Mouse (Mus musculus): ENCODE measurements at regions not wholly inside any gene's neighbourhood (a gene's known extent, or its start where the extent isn't known, plus 50 kb on each side); places are given as distances from the start of the nearest gene placed in this dataset.
"Not testable (repeated sequence)": the region's sequence is repeated elsewhere in the genome, so short reads cannot be mapped to it uniquely, and the experiment has no call there.

DNA sequence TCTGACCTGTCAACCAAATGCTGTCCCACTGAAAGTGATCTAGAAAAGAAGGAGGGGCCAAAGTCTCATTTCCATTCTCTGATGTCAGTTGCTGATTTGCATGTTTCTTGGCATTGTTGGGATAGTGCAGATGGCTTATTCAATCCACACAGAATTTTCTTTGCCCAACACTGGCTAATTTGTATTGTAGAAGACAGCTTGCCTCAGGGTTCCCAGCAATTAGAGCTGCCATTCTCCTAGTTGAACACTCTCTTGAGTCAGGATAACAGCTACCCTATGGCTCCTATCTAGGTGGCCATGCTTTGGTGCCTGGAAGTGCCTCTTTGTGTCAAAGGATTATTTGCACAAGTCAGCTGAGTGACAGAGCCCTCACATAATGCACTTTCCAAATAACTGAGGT, 569.0 kb downstream of the Lrriq3 start:
- DNase-seq (ENCODE audit: low spot score in 2 of 2), result no peak

- no peak for DNase-seq (ENCODE audit: low spot score in 2 of 2)
Measured at GRCm38 (mm10) chr3:155672558-155672957, 579.3 kb downstream of the Lrriq3 start.

DNA sequence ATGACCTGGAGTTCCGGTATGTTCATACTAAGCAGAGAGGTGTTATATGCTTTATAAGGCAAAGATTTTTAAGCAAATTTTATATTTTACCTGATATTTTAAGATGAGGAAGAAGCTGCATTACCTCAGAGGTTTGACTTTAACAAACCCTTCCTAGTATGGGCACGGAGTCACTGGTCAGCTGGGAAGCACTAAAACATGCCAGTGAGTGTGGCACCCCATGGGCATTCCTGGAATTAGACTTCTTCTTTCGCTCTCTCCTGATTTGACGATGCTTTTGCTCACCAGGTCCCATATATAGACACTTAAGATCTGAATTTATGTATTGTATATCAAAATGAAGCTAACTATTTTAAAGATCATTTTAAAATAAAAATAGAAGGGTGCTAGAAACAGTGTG, 587.0 kb downstream of the Lrriq3 start:
- no peak for DNase-seq (ENCODE audit: low spot score in 2 of 2)

GRCm38 (mm10) chr3:155682921-155683813, 589.9 kb downstream of the Lrriq3 start:
- no peak for DNase-seq (ENCODE audit: low spot score in 2 of 2)

DNA sequence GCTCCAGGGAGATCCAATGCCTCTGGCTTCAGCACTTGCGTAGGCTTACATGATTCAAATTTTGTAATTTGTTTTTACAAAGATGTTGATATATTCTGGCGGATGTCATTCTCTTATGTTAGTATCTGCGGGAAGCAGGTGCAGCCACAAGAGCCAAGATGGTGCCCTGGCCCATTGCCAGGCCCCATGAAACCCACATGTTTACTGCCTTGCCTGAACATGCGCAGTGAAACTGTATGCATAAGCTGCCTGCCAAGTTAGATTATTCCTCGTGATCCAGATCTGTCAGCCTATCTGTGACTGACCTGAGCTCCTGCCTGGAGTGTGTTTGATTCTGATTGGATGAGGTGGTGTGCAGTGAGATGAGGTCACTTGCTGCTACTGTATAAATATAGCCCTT, 595.1 kb downstream of the Lrriq3 start:
- no peak for DNase-seq (ENCODE audit: low spot score in 2 of 2)

GRCm38 (mm10) chr3:155723011-155723510, 629.8 kb downstream of the Lrriq3 start:
- DNase-seq (ENCODE audit: low spot score in 2 of 2), result no peak

DNA sequence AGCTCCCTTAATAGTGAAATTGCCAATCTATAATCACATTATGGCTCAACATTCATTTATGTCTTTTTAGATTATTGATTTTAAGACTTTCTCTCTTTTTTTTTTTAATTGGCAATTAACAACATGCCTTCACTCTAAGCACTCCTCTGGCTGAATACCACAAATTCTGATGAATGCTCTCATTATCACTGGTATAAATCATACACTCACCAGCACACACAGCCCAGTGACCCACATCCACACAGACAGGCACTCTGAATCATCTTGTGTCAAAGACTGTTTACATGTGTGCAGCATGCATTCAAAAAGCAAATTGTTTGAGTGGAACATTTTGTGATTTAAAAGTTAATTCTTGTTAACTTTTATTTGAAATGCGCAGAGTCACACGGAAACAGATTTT, 649.2 kb downstream of the Lrriq3 start:
- DNase-seq (ENCODE audit: low spot score in 2 of 2), result no peak

DNA sequence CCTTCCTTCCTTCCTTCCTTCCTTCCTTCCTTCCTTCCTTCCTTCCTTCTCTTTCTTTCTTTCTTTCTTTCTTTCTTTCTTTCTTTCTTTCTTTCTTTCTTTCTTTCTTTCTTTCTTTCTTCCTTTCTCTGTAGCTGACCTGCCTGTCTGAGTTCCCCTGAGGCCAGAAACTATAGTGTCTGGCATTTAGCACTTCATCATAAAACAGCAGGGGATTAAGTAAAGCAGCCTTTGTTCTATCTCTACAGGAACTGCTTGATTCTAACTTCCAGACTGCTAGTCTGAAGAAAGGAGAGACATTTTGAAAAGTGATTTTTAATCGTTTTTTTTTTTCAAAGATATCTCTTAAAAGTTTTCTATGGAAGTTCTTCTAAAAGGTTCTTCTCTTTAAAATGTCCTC, 653.4 kb downstream of the Lrriq3 start:
- DNase-seq (ENCODE audit: low spot score in 2 of 2), result not testable (repeated sequence)

DNA sequence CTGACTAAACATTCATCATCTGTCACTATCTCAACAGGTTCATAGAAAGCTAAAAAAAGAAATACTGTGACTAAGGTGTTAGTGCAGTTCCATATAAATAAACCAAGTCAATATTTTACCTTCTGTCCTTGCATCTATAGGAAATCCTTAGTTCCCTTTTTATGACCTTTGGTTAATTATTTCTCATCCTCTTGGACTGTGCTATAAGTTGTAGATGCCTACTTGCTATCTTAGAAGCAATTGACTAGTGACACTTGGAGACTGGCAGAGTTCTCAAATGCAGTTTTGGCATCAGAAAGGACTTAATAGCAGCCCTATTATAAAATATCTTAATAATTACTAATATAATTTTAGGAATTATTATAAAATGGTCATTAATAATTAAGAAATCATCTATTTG, 654.3 kb downstream of the Lrriq3 start:
- no peak for DNase-seq (ENCODE audit: low spot score in 2 of 2)

DNA sequence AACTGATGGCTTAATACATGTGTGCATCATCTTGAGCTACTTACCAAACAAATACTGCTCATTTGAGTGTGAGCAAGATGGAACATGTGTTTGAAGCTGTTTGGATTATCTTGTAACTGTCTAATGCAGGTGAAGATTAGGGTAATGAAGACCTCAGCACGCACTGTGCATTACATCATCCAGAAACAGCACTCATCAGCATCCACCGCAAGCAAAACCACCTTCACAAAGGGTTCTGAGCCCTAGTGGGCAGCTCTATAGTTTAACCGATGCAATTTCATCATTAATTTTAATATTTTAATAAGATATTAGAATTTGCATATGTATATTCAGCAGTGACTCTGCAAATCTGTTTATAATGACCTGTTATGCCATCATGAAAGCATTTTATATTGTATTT, 664.1 kb downstream of the Lrriq3 start:
- no peak for DNase-seq (ENCODE audit: low spot score in 2 of 2)

GRCm38 (mm10) chr3:155776019-155776418, 682.8 kb downstream of the Lrriq3 start:
- no peak for DNase-seq (ENCODE audit: low spot score in 2 of 2)

- no peak for DNase-seq (ENCODE audit: low spot score in 2 of 2)
Measured at GRCm38 (mm10) chr3:155777025-155777424, 683.8 kb downstream of the Lrriq3 start.

DNA sequence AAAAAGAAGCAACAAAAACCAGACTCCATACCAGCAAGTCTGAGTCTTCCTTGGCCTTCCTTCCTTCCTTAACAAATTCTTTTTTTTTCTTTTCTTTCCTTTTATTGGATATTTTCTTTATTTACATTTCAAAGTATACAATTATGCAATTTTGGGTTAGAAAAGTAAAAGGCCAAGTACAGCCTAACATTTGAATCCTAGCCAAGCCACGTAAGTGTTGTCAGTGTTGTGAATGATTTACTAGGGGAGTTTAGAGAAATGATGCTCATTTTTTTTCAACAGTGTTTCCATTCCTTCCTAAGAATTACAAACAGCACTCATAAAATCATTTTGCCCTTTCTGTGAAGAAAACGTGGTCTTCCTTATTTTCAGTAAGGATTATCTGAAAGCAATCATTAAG, 722.5 kb downstream of the Lrriq3 start:
- DNase-seq (ENCODE audit: low spot score in 2 of 2), result no peak

DNA sequence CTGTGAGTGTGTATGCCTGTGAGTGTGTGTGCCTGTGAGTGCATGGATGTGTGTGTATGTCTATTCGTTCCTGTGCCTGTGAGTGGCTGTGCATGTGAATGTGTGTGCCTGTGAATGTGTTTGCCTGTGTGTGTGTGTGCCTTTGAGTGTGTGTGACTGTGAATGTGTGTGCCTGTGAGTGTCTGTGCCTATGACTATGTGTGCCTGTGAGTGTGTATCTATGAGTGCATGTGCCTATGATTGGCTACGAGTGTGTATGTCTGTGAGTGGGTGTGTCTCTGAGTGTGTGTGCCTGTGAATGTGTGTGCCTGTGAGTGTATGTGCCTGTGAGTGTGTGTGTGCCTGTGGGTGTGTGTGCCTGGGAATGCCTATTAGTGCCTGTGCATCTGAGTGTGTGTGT, 731.6 kb downstream of the Lrriq3 start:
- DNase-seq (ENCODE audit: low spot score in 2 of 2), result no peak

DNA sequence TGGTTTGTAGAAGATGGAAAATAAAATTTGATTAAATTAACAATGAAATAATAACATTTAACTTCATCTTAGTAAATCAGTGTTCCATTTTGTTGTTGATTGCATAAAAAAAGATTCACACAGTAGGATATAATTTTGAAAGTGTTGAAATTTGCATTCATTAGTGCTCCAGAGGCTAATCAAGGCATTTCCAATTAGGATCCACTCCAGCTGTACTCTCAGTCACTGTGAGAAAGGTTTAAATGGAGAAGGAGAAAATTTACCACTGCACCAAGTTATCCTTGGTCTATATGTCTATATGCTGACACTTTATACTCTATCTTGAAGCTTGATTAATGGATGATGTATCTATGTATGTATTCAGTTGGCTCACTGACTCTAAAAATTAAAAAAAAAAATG, 695.3 kb upstream of the Negr1 start:
- no peak for DNase-seq (ENCODE audit: low spot score in 2 of 2)

DNA sequence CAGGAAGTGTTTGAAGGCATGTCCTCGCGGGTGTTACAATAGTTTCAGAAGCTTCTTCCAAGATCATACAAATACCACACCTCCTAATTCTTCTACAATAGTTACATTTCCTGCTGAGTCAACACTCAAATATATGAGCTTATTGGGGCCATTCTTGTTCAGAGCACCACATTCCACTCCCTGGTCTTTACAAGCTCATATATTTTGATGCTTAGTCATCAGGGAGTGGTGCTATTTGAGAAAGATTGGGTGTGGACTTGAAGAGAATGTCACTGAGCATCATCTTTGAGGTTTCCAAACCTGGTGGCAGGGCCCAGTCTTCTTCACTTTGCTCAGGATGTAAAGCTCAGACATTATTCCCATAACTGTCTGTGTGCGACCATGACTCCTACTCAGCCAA, 685.9 kb upstream of the Negr1 start:
- DNase-seq (ENCODE audit: low spot score in 2 of 2), result no peak

- no peak for DNase-seq (ENCODE audit: low spot score in 2 of 2)
Measured at GRCm38 (mm10) chr3:155878401-155878800, 683.2 kb upstream of the Negr1 start.

DNA sequence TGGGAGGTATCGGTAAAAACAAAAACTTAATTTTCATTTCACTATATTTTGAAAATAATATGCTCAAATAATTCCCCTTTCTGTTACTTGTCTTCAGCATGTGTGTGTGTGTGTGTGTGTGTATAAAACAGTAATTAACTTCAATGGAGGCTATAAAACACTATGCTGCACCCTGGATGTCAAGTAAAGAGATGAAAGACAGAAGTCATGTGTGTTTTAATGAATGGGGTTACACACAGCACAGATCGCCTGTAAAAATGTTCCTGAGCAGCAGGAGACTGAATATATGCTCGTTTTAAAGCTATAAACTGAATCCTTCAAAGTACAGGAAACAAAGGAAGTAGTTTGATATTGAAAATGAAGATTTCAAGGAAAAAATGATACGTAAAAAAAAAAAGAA, 680.9 kb upstream of the Negr1 start:
- no peak for DNase-seq (ENCODE audit: low spot score in 2 of 2)

DNA sequence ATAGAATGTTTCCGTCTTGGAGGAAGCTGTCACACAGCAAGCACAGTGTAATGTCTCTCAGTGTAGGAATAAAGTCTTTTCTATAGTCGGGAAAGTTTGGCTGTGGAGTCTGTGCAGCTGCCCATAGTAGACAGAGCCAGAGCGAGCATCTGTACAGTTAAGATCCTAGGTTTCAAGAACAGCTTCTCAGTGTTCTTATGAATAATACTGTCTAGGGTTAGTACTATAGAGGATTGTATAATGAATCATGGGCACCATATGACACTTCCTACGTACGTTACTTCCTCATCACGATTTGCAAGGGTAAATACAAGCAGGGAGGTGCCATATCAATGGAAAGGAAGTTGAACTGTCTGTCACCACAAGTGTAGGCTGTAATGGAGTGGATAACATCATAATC, 645.6 kb upstream of the Negr1 start:
- peak; percentile 4 to 11 for DNase-seq (ENCODE audit: low spot score in 2 of 2)

DNA sequence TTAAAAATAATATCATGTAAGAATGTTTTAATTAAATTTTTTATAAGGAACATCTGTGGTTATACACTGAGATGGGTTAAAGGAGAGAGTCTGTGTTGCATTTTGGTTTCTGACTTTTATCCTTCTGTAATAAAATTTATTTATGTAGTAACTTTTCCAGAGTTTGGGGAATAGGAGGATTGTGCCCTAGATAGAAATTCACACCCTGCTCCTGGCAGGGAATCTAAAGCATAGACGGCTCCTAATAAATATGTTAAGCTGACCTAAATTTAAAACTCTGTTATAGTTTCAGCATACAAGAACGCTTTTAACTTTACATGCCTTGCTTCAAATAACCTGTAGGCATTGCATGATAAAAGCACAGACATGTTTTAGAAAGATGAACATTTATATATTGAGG, 618.7 kb upstream of the Negr1 start:
- no peak for DNase-seq (ENCODE audit: low spot score in 2 of 2)

DNA sequence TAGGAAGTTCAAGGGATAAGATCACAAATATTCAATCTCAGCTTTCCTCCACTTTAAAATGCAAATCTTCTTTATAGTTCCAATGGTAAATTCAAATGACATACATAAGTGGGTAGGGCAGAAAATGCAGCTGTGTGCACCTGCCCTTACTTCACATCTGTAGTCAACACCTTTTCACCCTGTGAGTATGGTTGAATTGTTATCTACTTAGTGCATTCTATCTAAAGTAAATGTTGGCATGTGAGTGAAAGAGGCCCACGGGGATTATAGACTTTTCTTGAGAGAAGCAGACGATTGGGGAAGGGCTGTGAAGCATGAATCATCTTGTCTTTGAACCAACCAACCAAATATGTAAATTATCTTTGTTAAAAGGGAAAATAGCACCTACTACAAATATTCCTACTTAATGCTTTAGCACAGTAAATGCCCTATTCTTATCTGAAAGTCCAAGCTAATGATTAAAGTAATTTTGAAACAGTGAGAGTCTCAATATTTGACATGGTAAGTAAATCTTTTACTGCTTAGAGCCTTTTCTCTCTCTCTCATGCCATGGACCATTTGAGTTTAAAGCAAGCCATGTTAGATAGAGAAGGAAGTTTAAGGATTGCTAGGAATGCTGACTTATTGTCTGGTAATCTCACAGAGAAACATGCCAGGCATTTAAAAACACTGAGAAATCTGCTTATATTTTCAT, 617.4 kb upstream of the Negr1 start:
- no peak for DNase-seq (ENCODE audit: low spot score in 2 of 2)

DNA sequence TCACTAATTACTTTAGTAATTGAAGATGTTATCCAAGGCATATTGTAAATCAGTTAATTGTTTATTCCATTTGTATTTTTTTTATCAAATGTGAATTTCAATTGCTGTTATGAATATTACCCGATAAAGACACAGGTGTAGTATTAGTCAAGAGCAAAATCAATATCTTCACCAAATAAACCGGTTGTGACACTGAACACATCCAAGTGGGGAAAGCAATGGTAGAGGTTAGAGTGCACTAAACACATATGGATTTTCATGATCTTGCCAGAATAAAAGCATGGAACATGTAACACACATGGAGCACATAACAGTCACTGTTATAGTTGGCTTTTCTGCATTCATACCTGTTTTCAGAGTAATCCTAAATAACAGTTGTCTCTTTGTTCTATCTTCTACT, 616.4 kb upstream of the Negr1 start:
- no peak for DNase-seq (ENCODE audit: low spot score in 2 of 2)

DNA sequence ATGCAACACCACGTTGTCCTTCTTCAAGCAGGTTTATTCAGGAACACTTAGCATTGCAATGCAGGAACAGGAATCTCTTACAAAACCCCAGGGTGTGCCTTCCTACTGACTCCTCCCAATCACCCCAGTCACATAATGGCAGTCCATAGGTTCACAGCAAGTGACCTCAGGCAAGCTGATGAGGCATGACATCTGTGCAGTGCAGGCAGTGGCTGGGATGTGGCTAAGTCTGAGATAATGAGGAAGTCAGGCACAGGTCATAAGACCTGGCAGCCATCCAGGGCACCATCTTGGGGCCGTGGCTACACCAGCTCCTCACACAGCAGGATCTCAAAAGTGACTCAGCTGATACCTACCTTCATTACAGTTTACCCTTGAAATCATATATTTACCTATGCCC, 599.1 kb upstream of the Negr1 start:
- DNase-seq (ENCODE audit: low spot score in 2 of 2), result not testable (repeated sequence)
